Mouse (Mus musculus) intestine, embryonic 16.5 days (tissue): Measurements from ENCODE around the gene Olfr1428. TPM values are rescaled to one million over a fixed set of nuclear protein-coding genes. Genes with fewer than 3 reads are reported as not detected.
"Not testable (repeated sequence)": the region's sequence is repeated elsewhere in the genome, so short reads cannot be mapped to it uniquely, and the experiment has no call there.

Experiments used
- ATAC-seq: fragments of 200-750 bp; cut with Nextera tagmentation; 2 replicates; pipeline ENCODE4 v1.8.0; 2017; ENCODE audit warnings: moderate TSS enrichment, moderate library complexity
- H3K27ac ChIP-seq: fragments of 300-500 bp; sonication (generic); 2 replicates; pipeline ENCODE4 v1.5.1; 2014; ENCODE audit warnings: mild to moderate bottlenecking, low read length
- H3K27me3 ChIP-seq: fragments of 300-500 bp; sonication (generic); replicated peaks from 2 replicates; pipeline ENCODE4 v1.6.1; 2014; ENCODE audit warnings: low read length, control low read depth, mixed read lengths; ENCODE audit not compliant: control insufficient read depth, insufficient read depth
- H3K36me3 ChIP-seq: fragments of 300-500 bp; sonication (generic); 2 replicates; pipeline ENCODE4 v1.6.1; 2014; ENCODE audit warnings: low read length, control low read depth; ENCODE audit not compliant: control insufficient read depth, insufficient read depth
- H3K4me1 ChIP-seq: fragments of 300-500 bp; sonication (generic); 2 replicates; pipeline ENCODE4 v1.6.1; 2014; ENCODE audit warnings: low read length, control low read depth, mixed read lengths; ENCODE audit not compliant: control insufficient read depth, insufficient read depth
- H3K4me2 ChIP-seq: fragments of 300-500 bp; sonication (generic); 2 replicates; pipeline ENCODE4 v1.6.1; 2014; ENCODE audit warnings: low read depth, low read length, control low read depth
- H3K4me3 ChIP-seq: fragments of 300-500 bp; sonication (generic); 2 replicates; pipeline ENCODE4 v1.5.1; 2014; ENCODE audit warnings: mild to moderate bottlenecking, low read length
- H3K9ac ChIP-seq: fragments of 300-500 bp; sonication (generic); 2 replicates; pipeline ENCODE4 v1.6.1; 2014; ENCODE audit warnings: low read depth, low read length
- H3K9me3 ChIP-seq: fragments of 300-500 bp; sonication (generic); 2 replicates; pipeline ENCODE4 v1.6.1; 2016; ENCODE audit warnings: low read length, control low read depth; ENCODE audit not compliant: control insufficient read depth
- WGBS: fragments of 180-500 bp; shearing (Covaris S2); extraction: QIAGEN DNeasy Blood & Tissue Kit; methylation state at CpG from one replicate; pipeline ENCODE4 v1.1.7; 2014; 5-methylcytosine and 5-hydroxymethylcytosine counted together
- polyA plus RNA-seq: library from polyadenylated mRNA; unstranded; fragments of >200 nt; fragmentation: Nextera tagmentation; extraction: Ambion mirVana; gene quantifications from 2 replicates; pipeline ENCODE4 v1.2.1, GENCODE M21; 2015

The Olfr1428 gene
- polyA plus RNA-seq, 1 experiment from 2014 or later = not detected

DNA sequence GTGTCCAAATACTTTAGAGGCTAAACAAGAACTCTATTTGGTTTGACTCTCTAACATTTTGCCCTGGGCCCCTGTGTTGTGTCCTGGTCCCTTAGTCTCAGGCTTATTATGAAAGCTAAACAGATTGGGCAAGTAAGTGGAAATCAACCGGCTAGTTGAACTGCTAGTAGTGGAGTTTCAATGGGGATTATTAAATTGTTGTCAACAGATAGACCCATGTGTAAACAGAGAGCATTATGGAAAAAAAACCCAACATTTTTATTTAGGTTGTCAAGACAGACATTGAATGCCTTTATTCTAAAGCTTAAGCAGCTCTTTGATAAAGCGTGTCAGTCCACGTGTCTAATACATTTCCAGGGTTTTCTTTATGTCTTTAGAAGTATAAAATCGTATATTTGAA lies 38.1 kb downstream of the Olfr1428 start, which contains the start of gene Olfr1425:
Gene Olfr1425 (minus strand): TSS at position 101 of the 400 bp plus-strand sequence.
- H3K36me3 ChIP-seq, H3K4me3 ChIP-seq, H3K27me3 ChIP-seq, H3K9ac ChIP-seq, H3K4me1 ChIP-seq, ATAC-seq, H3K9me3 ChIP-seq, H3K27ac ChIP-seq, H3K4me2 ChIP-seq: not testable (repeated sequence)
- 86% methylated on average over 4 of the region's 4 CpGs for WGBS

DNA sequence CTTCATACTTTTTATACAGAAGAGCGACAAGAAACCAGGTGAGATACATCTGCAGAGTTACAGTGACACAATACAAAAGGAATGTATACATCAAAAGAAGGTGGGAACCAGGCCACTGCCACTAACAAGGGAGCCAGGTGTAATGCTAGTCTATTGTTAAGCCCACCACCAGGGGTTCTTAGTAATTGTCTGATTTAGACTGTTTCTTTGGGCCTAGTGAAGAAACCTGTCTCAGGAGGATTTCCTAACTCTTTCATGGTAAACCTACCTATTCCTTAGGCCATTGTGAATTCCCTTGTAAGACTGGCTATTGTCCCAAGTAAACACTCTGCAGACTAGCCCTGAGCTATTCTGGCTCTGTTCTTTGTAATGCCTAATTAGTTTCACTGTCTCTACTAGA lies 46.2 kb downstream of the Olfr1428 start:
- not testable (repeated sequence) for H3K27me3 ChIP-seq, H3K36me3 ChIP-seq, H3K4me1 ChIP-seq, ATAC-seq, H3K9me3 ChIP-seq, H3K27ac ChIP-seq, H3K4me2 ChIP-seq, H3K4me3 ChIP-seq, H3K9ac ChIP-seq
- 75% methylated on average over 1 of the region's 1 CpGs for WGBS

- H3K4me3 ChIP-seq, H3K4me1 ChIP-seq, H3K27ac ChIP-seq, ATAC-seq, H3K9ac ChIP-seq, H3K36me3 ChIP-seq, H3K9me3 ChIP-seq, H3K4me2 ChIP-seq, H3K27me3 ChIP-seq: not testable (repeated sequence)
- WGBS = 61% methylated on average over 1 of the region's 1 CpGs
Measured at GRCm38 (mm10) chr19:12067806-12068205, 47.9 kb downstream of the Olfr1428 start.

- not testable (repeated sequence) for H3K4me3 ChIP-seq, H3K9me3 ChIP-seq, H3K36me3 ChIP-seq, ATAC-seq, H3K4me2 ChIP-seq, H3K4me1 ChIP-seq, H3K9ac ChIP-seq, H3K27me3 ChIP-seq, H3K27ac ChIP-seq
- WGBS = 73% methylated on average over 1 of the region's 1 CpGs
Measured at GRCm38 (mm10) chr19:12062582-12062981, 53.1 kb downstream of the Olfr1428 start, which contains the start of gene Olfr1424. Olfr1424 (minus strand) TSS chr19:12062682.

Other genes starting within 250 kb of the Olfr1428 start
- gene Olfr1419, start 240.8 kb downstream of the Olfr1428 start, polyA plus RNA-seq = not detected in 2 replicates
- gene Olfr1420, start 229.3 kb downstream of the Olfr1428 start, polyA plus RNA-seq = not detected in 2 replicates
- gene Patl1, start 203.5 kb downstream of the Olfr1428 start, polyA plus RNA-seq = 17.3 and 18.8 TPM in 2 replicates
- 3.3 and 3.8 TPM in 2 replicates for gene Osbp, start 150.0 kb downstream of the Olfr1428 start, polyA plus RNA-seq
- not detected in 2 replicates for gene Olfr1423, start 74.6 kb downstream of the Olfr1428 start, polyA plus RNA-seq
- gene Olfr1424, start 53.2 kb downstream of the Olfr1428 start, polyA plus RNA-seq = not detected in 2 replicates
- gene Olfr1425, start 38.2 kb downstream of the Olfr1428 start, polyA plus RNA-seq = not detected in 2 replicates
- not detected in 2 replicates for gene Olfr1426, start 23.9 kb downstream of the Olfr1428 start, polyA plus RNA-seq
- gene Olfr1427, start 12.6 kb downstream of the Olfr1428 start, polyA plus RNA-seq = not detected in 2 replicates
- not detected in 2 replicates for gene Olfr76, start 7.3 kb upstream of the Olfr1428 start, polyA plus RNA-seq
- not detected in 2 replicates for gene Olfr1555-ps1, start 54.2 kb upstream of the Olfr1428 start, polyA plus RNA-seq
- gene Olfr1431, start 84.7 kb upstream of the Olfr1428 start, polyA plus RNA-seq = not detected in 2 replicates
- not detected in 2 replicates for gene Olfr1432, start 116.7 kb upstream of the Olfr1428 start, polyA plus RNA-seq
- not detected in 2 replicates for gene Olfr262, start 125.8 kb upstream of the Olfr1428 start, polyA plus RNA-seq
- not detected in 2 replicates for gene Olfr235, start 145.1 kb upstream of the Olfr1428 start, polyA plus RNA-seq
- gene Olfr1434, start 164.0 kb upstream of the Olfr1428 start, polyA plus RNA-seq = not detected in 2 replicates
- gene Olfr1436, start 183.2 kb upstream of the Olfr1428 start, polyA plus RNA-seq = not detected in 2 replicates
- not detected in 2 replicates for gene Olfr1437, start 209.2 kb upstream of the Olfr1428 start, polyA plus RNA-seq
- not detected in 2 replicates for gene Olfr1438-ps1, start 220.0 kb upstream of the Olfr1428 start, polyA plus RNA-seq